Mouse (Mus musculus): ENCODE measurements around the gene Vmn1r86.

DNA sequence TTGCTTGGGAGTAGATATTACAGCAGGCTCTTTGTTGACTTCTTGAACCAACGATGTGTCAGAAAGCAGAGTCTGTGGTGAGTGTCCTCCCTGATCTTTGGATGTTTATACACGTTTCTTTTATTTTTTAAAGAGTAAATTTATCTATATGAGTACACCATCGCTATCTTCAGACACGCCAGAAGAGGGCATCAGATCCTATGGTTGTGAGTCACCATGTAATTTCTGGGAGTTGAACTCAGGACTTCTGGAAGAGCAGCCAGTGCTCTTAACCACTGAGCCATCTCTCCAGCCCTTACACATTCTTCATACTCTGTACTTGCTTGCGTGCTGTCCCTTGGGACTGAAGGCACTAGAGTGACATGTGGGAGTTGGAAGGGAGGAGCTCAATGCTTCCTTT is 47.4 kb downstream of the Vmn1r86 start:
- TF ChIP-seq CTCF (IDR thresholded peaks at IDR 0.05; ENCODE audit: control insufficient read depth, insufficient read depth, insufficient replicate concordance, low read depth, low read length) (no peak), POLR2A (IDR thresholded peaks at IDR 0.05; ENCODE audit: control insufficient read depth, low read depth, low read length) (no peak)
